In the genomic region with DNA sequence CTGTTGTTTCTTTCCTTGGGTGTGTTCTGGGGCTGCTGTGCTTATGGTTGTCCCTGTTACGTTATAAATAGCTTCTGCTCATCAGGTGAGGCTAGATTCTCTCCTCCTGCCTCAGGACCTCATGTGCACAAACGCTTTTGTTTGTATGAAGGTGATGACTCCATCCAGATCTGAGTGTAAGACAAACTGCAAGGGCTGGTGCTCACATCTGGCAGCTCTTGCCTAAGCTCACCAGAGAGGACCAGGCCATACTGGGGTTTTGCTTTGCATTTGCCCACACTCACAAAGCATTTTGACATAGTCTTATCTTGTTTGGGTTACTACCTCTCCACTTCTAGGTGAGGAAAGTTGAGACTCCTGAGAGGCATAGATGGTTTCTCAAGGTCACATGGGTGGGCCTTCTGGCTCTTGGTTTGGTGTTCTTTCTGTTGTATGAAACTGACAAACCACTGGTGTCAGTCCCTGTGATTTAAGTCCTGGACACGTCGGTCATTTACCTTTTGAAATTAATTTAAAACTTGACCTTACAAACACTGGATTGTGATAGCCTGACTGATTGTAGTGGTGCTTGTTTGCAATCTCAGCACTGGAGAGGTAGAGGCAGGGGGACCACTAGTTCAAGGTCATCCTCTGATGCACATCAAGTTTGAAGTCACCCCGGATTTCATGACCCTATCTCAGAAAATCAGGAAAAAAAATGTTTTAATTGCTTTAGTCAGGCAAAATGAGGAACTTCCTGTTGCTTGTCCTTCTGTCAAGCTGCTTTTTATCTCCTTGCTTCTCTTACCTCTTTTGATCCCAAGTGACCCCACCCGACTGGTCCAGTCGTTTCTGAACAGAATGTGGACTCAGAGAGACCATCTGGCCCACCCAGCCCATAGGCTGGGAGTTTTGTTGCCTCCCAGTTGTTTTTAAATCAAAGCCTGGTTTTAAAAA, we compare ENCODE assay signal across 8 mouse cellular contexts. TPM values are rescaled to one million over a fixed set of nuclear protein-coding genes. Genes with fewer than 3 reads are reported as not detected.
DNase-seq lines count a peak whose midpoint lies in the region; ATAC-seq and TF ChIP-seq lines count a peak whose summit lies in the region.

No protein-coding gene starts in this region.

- no peaks in the 10 kb centered on the region for H3K27me3 ChIP-seq in heart, embryonic 12.5 days (replicated peaks)
- H3K27me3 ChIP-seq in ES-Bruce4 (ENCODE audit: control insufficient read depth, insufficient read depth, low read length, poor library complexity, severe bottlenecking) = no peaks in the 10 kb centered on the region
- no peaks in the 10 kb centered on the region for H3K27me3 ChIP-seq in forebrain, postnatal 0 days (ENCODE audit: insufficient read depth, low read length)
- no peaks in the 10 kb centered on the region for H3K27me3 ChIP-seq in liver, postnatal 0 days (ENCODE audit: insufficient read depth, low read length)

- H3K4me1 ChIP-seq in heart, embryonic 12.5 days (replicated peaks) = peaks cover 27% of the 10 kb centered on the region
- no peaks in the 10 kb centered on the region for H3K4me1 ChIP-seq in ES-Bruce4 (ENCODE audit: control insufficient read depth, insufficient read depth, low read length)
- H3K4me1 ChIP-seq in forebrain, postnatal 0 days (ENCODE audit: insufficient read depth) = peaks cover 24% of the 10 kb centered on the region
- H3K4me1 ChIP-seq in liver, postnatal 0 days (ENCODE audit: insufficient read depth) = peaks cover 26% of the 10 kb centered on the region

- no peaks in the 10 kb centered on the region for H3K9me3 ChIP-seq in heart, embryonic 12.5 days (replicated peaks)
- H3K9me3 ChIP-seq in ES-Bruce4 (replicated peaks; ENCODE audit: control insufficient read depth, insufficient read depth, low read length, poor library complexity, severe bottlenecking) = no peaks in the 10 kb centered on the region
- no peaks in the 10 kb centered on the region for H3K9me3 ChIP-seq in forebrain, postnatal 0 days (ENCODE audit: low read length)
- no peaks in the 10 kb centered on the region for H3K9me3 ChIP-seq in liver, postnatal 0 days (ENCODE audit: low read length)

- H3K9ac ChIP-seq in heart, embryonic 12.5 days = peak overlapping the region; percentile 81; the same call in 1 of the 2 replicates
- peak overlapping the region; percentile 91 for H3K9ac ChIP-seq in ES-Bruce4 (ENCODE audit: low read depth, poor library complexity, severe bottlenecking)
- H3K9ac ChIP-seq in forebrain, postnatal 0 days = peak overlapping the region; percentile 85; the same call in 1 of the 2 replicates
- H3K9ac ChIP-seq in liver, postnatal 0 days (replicated peaks) = peak overlapping the region; percentile 67; the same call in 1 of the 2 replicates

- H3K4me2 ChIP-seq in heart, embryonic 12.5 days = peak overlapping the region; percentile 80
- peak overlapping the region; percentile 68 for H3K4me2 ChIP-seq in forebrain, postnatal 0 days (ENCODE audit: low read depth)
- peak overlapping the region; percentile 83 for H3K4me2 ChIP-seq in liver, postnatal 0 days (ENCODE audit: low read depth, low read length)

- H3K36me3 ChIP-seq in heart, embryonic 12.5 days = peaks cover 27% of the 10 kb centered on the region
- H3K36me3 ChIP-seq in ES-Bruce4 (ENCODE audit: control insufficient read depth, insufficient read depth, low read length, poor library complexity, severe bottlenecking) = peaks cover 19% of the 10 kb centered on the region
- peaks cover 31% of the 10 kb centered on the region for H3K36me3 ChIP-seq in forebrain, postnatal 0 days (ENCODE audit: insufficient read depth)
- peaks cover 21% of the 10 kb centered on the region for H3K36me3 ChIP-seq in liver, postnatal 0 days (replicated peaks; ENCODE audit: insufficient read depth, low read length)

- no peak for TF ChIP-seq CTCF in ES-Bruce4 (IDR thresholded peaks at IDR 0.05; ENCODE audit: low read depth, low read length)
- no peak for TF ChIP-seq CTCF in forebrain, postnatal 0 days (IDR thresholded peaks at IDR 0.05; ENCODE audit: low read depth)
- no peak for TF ChIP-seq CTCF in liver, postnatal 0 days (IDR thresholded peaks at IDR 0.05; ENCODE audit: low read depth)

- DNase-seq in heart, postnatal 10 days = no peak
- DNase-seq in forebrain, postnatal 0 days = no peak
- DNase-seq in liver, postnatal 0 days = no peak
- no peak for DNase-seq in gastrocnemius, adult 8-10 months (ENCODE audit: low spot score in 2 of 2)
- DNase-seq in layer of hippocampus, adult 18-20 months (ENCODE audit: low spot score in 2 of 2) = no peak

- no peak for TF ChIP-seq POLR2A in ES-Bruce4 (IDR thresholded peaks at IDR 0.05; ENCODE audit: insufficient read depth, low read length)

- intact Hi-C loops in heart, postnatal 10 days (cut with DNase I) = loop anchor here (10.0 kb wide), 1 partner anchor 182 kb away; no protein-coding TSS in a partner anchor

- no peak overlapping the region; the same call in 1 of the 2 replicates for H3K4me3 ChIP-seq in heart, embryonic 12.5 days
- H3K4me3 ChIP-seq in ES-Bruce4 (ENCODE audit: low read depth, low read length) = no peak overlapping the region
- H3K4me3 ChIP-seq in forebrain, postnatal 0 days (ENCODE audit: low read depth, low read length) = peak overlapping the region; percentile 64; the same call in 1 of the 2 replicates
- H3K4me3 ChIP-seq in liver, postnatal 0 days (ENCODE audit: low read depth, low read length) = peak overlapping the region; percentile 58; the same call in 1 of the 2 replicates

- TF ChIP-seq EP300 in ES-Bruce4 (IDR thresholded peaks at IDR 0.05; ENCODE audit: insufficient read depth, low read depth, low read length) = no peak
- no peak for TF ChIP-seq EP300 in liver, postnatal 0 days (IDR thresholded peaks at IDR 0.05; ENCODE audit: low read depth)

- ATAC-seq in heart, embryonic 12.5 days (ENCODE audit: insufficient number of reproducible peaks, low FRiP score) = no peak
- ATAC-seq in forebrain, postnatal 0 days = no peak
- no peak for ATAC-seq in liver, postnatal 0 days
- ATAC-seq in CD4-positive, CD25-positive, alpha-beta regulatory T cell, adult 4 months = no peak

- WGBS in heart, embryonic 12.5 days = 64% methylated on average over 7 of the region's 7 CpGs
- WGBS in forebrain, postnatal 0 days = 72% methylated on average over 7 of the region's 7 CpGs
- 37% methylated on average over 7 of the region's 7 CpGs for WGBS in liver, postnatal 0 days (ENCODE audit: insufficient replicate concordance)

- no peak overlapping the region for H3K27ac ChIP-seq in heart, embryonic 12.5 days (ENCODE audit: poor library complexity, severe bottlenecking)
- 0 out of 2 replicates have a peak overlapping the region, but pooled peaks have one; percentile 16 for H3K27ac ChIP-seq in ES-Bruce4 (ENCODE audit: insufficient read depth, low read length)
- no peak overlapping the region for H3K27ac ChIP-seq in forebrain, postnatal 0 days (ENCODE audit: low read depth, low read length)
- peak overlapping the region; percentile 92 for H3K27ac ChIP-seq in liver, postnatal 0 days (ENCODE audit: low read depth)

RNA-seq across cellular contexts. Expression of a gene that starts 10.7 kb away (rescaled TPM):
- 26.0 and 27.8 TPM in 2 replicates for polyA plus RNA-seq in heart, embryonic 12.5 days (2016; fragmentation: Nextera tagmentation; extraction: Ambion mirVana)
- total RNA-seq in heart, postnatal 10 days (2021) = 10 to 100 TPM; 51.7 to 74.0 TPM
- polyA plus RNA-seq in ES-Bruce4 (2011; ENCODE audit: insufficient read depth, insufficient read length, low read depth, missing spikeins) = 33.9 and 36.0 TPM in 2 replicates
- total RNA-seq in forebrain, postnatal 0 days (2014; rRNA removed) = 60.2 and 71.8 TPM in 2 replicates
- 21.9 and 27.8 TPM in 2 replicates for polyA plus RNA-seq in forebrain, postnatal 0 days (2015; fragmentation: Nextera tagmentation; extraction: Ambion mirVana)
- polyA plus RNA-seq in liver, postnatal 0 days (2015; fragmentation: Nextera tagmentation; extraction: Ambion mirVana) = 14.0 and 16.3 TPM in 2 replicates
- polyA plus RNA-seq in CD4-positive, CD25-positive, alpha-beta regulatory T cell, adult 4 months (2017; shearing (Covaris generic)) = 10 to 100 TPM; 10.2 to 13.9 TPM
- 100 to 1,000 TPM; 191 to 229 (median 196) TPM for total RNA-seq in gastrocnemius, adult 8-10 months (2022)
- total RNA-seq in layer of hippocampus, adult 18-20 months (2021) = 100 to 1,000 TPM; 293 to 297 TPM

RNA-seq across cellular contexts. Expression of a gene that starts 45.6 kb away (rescaled TPM):
- polyA plus RNA-seq in heart, embryonic 12.5 days (2016; fragmentation: Nextera tagmentation; extraction: Ambion mirVana) = 14.6 and 14.7 TPM in 2 replicates
- 10 to 100 TPM; 56.5 to 78.6 TPM for total RNA-seq in heart, postnatal 10 days (2021)
- 10.7 and 12.7 TPM in 2 replicates for polyA plus RNA-seq in ES-Bruce4 (2011; ENCODE audit: insufficient read depth, insufficient read length, low read depth, missing spikeins)
- total RNA-seq in forebrain, postnatal 0 days (2014; rRNA removed) = 9.2 and 13.0 TPM in 2 replicates
- 11.4 TPM in 2 replicates for polyA plus RNA-seq in forebrain, postnatal 0 days (2015; fragmentation: Nextera tagmentation; extraction: Ambion mirVana)
- polyA plus RNA-seq in liver, postnatal 0 days (2015; fragmentation: Nextera tagmentation; extraction: Ambion mirVana) = 10.9 and 12.3 TPM in 2 replicates
- 10 to 100 TPM; 37.2 to 42.7 TPM for polyA plus RNA-seq in CD4-positive, CD25-positive, alpha-beta regulatory T cell, adult 4 months (2017; shearing (Covaris generic))
- total RNA-seq in gastrocnemius, adult 8-10 months (2022) = 100 to 1,000 TPM; 111 to 127 (median 125) TPM
- 10 to 100 TPM; 33.8 to 45.2 TPM for total RNA-seq in layer of hippocampus, adult 18-20 months (2021)

RNA-seq across cellular contexts. Expression of a gene that starts 58.7 kb away (rescaled TPM):
- 88.9 and 89.3 TPM in 2 replicates for polyA plus RNA-seq in heart, embryonic 12.5 days (2016; fragmentation: Nextera tagmentation; extraction: Ambion mirVana)
- 10 to 100 TPM; 51.7 to 56.0 TPM for total RNA-seq in heart, postnatal 10 days (2021)
- 150 and 172 TPM in 2 replicates for polyA plus RNA-seq in ES-Bruce4 (2011; ENCODE audit: insufficient read depth, insufficient read length, low read depth, missing spikeins)
- total RNA-seq in forebrain, postnatal 0 days (2014; rRNA removed) = 41.5 and 48.5 TPM in 2 replicates
- polyA plus RNA-seq in forebrain, postnatal 0 days (2015; fragmentation: Nextera tagmentation; extraction: Ambion mirVana) = 107 and 112 TPM in 2 replicates
- polyA plus RNA-seq in liver, postnatal 0 days (2015; fragmentation: Nextera tagmentation; extraction: Ambion mirVana) = 61.5 and 63.0 TPM in 2 replicates
- 100 to 1,000 TPM in 1 of 2 experiments, 10 to 100 TPM in 1; 89.8 to 111 TPM for polyA plus RNA-seq in CD4-positive, CD25-positive, alpha-beta regulatory T cell, adult 4 months (2017; shearing (Covaris generic))
- 10 to 100 TPM; 39.0 to 44.3 (median 39.3) TPM for total RNA-seq in gastrocnemius, adult 8-10 months (2022)
- 10 to 100 TPM; 34.3 to 36.2 TPM for total RNA-seq in layer of hippocampus, adult 18-20 months (2021)

RNA-seq across cellular contexts. Expression of a gene that starts 59.1 kb away (rescaled TPM):
- polyA plus RNA-seq in heart, embryonic 12.5 days (2016; fragmentation: Nextera tagmentation; extraction: Ambion mirVana) = 497 and 519 TPM in 2 replicates
- total RNA-seq in heart, postnatal 10 days (2021) = 1,000 to 10,000 TPM; 1,895 to 1,910 TPM
- 174 and 181 TPM in 2 replicates for polyA plus RNA-seq in ES-Bruce4 (2011; ENCODE audit: insufficient read depth, insufficient read length, low read depth, missing spikeins)
- total RNA-seq in forebrain, postnatal 0 days (2014; rRNA removed) = 354 and 357 TPM in 2 replicates
- polyA plus RNA-seq in forebrain, postnatal 0 days (2015; fragmentation: Nextera tagmentation; extraction: Ambion mirVana) = 234 and 251 TPM in 2 replicates
- polyA plus RNA-seq in liver, postnatal 0 days (2015; fragmentation: Nextera tagmentation; extraction: Ambion mirVana) = 86.7 and 87.0 TPM in 2 replicates
- polyA plus RNA-seq in CD4-positive, CD25-positive, alpha-beta regulatory T cell, adult 4 months (2017; shearing (Covaris generic)) = 100 to 1,000 TPM in 1 of 2 experiments, 10 to 100 TPM in 1; 94.3 to 166 TPM
- 1,000 to 10,000 TPM; 1,068 to 1,166 (median 1,137) TPM for total RNA-seq in gastrocnemius, adult 8-10 months (2022)
- 100 to 1,000 TPM; 452 to 460 TPM for total RNA-seq in layer of hippocampus, adult 18-20 months (2021)

Comparison
In these comparisons a context has a peak if more than half of its experiments do, and no peak if none do; other contexts are left out.
1. H3K27ac ChIP-seq: peak in ES-Bruce4 (single experiment) and liver, postnatal 0 days (single experiment); none in heart, embryonic 12.5 days (single experiment) and forebrain, postnatal 0 days (single experiment).
2. H3K4me3 ChIP-seq: peak in forebrain, postnatal 0 days (single experiment) and liver, postnatal 0 days (single experiment); none in heart, embryonic 12.5 days (single experiment) and ES-Bruce4 (single experiment).
3. Peak in every context shown above with its lines, with median percentiles within 50 percentile points of each other: H3K4me2 ChIP-seq and H3K9ac ChIP-seq.